Mouse (Mus musculus): Measurements from ENCODE around the gene Kif1bp.

DNA sequence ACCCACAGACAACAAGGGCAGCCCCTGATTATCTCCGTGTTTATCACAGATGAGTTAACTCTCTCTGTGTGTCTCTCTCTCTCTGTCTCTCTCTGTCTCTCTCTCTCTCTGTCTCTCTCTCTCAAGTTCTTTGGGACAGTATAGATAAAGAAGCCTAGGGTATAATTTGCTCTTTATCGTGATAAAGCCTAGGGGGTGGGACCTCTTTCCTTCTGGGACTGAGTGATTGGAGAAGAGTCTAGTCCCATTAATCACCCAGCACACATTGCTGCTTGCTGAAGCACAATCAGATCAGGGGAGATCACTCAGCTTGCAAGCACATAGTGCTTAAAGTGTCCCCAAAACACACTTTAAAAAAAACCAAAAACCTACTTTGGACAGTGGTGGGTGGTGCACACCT, 57.3 kb downstream of the Kif1bp start:
- TF ChIP-seq POLR2A (IDR thresholded peaks at IDR 0.05; ENCODE audit: borderline replicate concordance, extremely low read depth, insufficient read depth, insufficient read length, poor library complexity, severe bottlenecking) = no peak
- no peak for TF ChIP-seq CTCF (IDR thresholded peaks at IDR 0.05; ENCODE audit: borderline replicate concordance, extremely low read depth, insufficient read depth, insufficient read length)
